Mouse (Mus musculus): Measurements from ENCODE around the gene Tbata. TPM values are rescaled to one million over a fixed set of nuclear protein-coding genes. Genes with fewer than 3 reads are reported as not detected.

Gene Tbata
- under 1 TPM; 0.04 to 0.09 TPM for polyA plus RNA-seq (2012; fragmentation: generic; extraction: Trizol)

DNA sequence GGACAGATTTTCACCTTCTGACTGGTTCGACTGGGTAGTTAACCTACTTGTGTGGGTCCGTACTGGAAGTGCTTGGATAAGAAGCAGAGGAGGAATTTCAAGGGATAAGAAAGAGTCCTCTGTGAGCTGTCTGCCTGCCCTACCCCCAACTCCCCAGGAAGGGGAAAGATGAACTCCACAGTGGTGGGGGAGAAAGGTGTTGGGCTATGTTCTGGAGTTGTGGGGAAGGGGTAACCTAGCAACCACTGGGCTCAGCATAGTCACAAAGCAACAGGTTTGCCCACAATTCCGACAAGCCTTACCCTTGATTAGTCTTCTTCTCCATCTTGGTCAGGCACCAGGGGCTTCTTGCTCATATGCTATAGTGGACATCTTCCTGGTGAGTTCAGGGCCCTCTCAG is at the start of gene Tbata:
Gene Tbata, plus strand, starts transcription at position 301 of the 400 bp plus-strand sequence.

GRCm38 (mm10) chr10:61147157-61148040 is 24.4 kb upstream of the Tbata start, which contains the start of gene Sgpl1:
Sgpl1 (minus strand) TSS chr10:61147703.

Other genes starting within 250 kb of the Tbata start
- gene Pcbd1, start 82.6 kb upstream of the Tbata start, polyA plus RNA-seq (2012; fragmentation: generic; extraction: Trizol), result under 1 TPM in 1 of 2 experiments, not detected in 1; 0.06 TPM
- 10 to 100 TPM in 1 of 2 experiments, 1 to 10 TPM in 1; 8.2 to 44.7 TPM for gene Sgpl1, start 24.3 kb upstream of the Tbata start, polyA plus RNA-seq (2012; fragmentation: generic; extraction: Trizol)
- 10 to 100 TPM in 1 of 2 experiments, 1 to 10 TPM in 1; 1.9 to 18.4 TPM for gene Adamts14, start 101.5 kb downstream of the Tbata start, polyA plus RNA-seq (2012; fragmentation: generic; extraction: Trizol)
- not detected for gene Prf1, start 125.9 kb downstream of the Tbata start, polyA plus RNA-seq (2012; fragmentation: generic; extraction: Trizol)
- 10 to 100 TPM in 1 of 2 experiments, 1 to 10 TPM in 1; 4.8 to 10.1 TPM for gene Pald1, start 211.6 kb downstream of the Tbata start, polyA plus RNA-seq (2012; fragmentation: generic; extraction: Trizol)
- gene Nodal, start 246.0 kb downstream of the Tbata start, polyA plus RNA-seq (2012; fragmentation: generic; extraction: Trizol), result not detected

Measured in C3H10T1/2 (cell line).